Mouse (Mus musculus): ENCODE data around the gene Ankrd24. TPM values are rescaled to one million over a fixed set of nuclear protein-coding genes. Genes with fewer than 3 reads are reported as not detected.

Ankrd24 gene
- 44.5 and 55.5 TPM in 2 replicates for polyA plus RNA-seq (2012; rRNA removed; ENCODE audit: low replicate concordance)

GRCm38 (mm10) chr10:81628390-81628789, at the start of gene Ankrd24:
Gene Ankrd24 (plus strand): TSS chr10:81628540.

GRCm38 (mm10) chr10:81600738-81601203, 27.6 kb upstream of the Ankrd24 start, which contains the start of gene Tle6:
Gene Tle6 (minus strand): TSS chr10:81601073.

GRCm38 (mm10) chr10:81605974-81606751, 22.2 kb upstream of the Ankrd24 start, which contains the start of gene BC025920:
Gene BC025920 (plus strand): TSS chr10:81606270.

GRCm38 (mm10) chr10:81626994-81627835, 1.1 kb upstream of the Ankrd24 start, which contains the start of gene Sirt6:
Gene Sirt6 (minus strand): TSS chr10:81627797.

GRCm38 (mm10) chr10:81648803-81649775, 20.7 kb downstream of the Ankrd24 start, which contains the start of gene Gm10778:
Gene Gm10778 (plus strand): TSS chr10:81649059.

Other genes with a start within 250 kb of the Ankrd24 start
- gene Dohh, start 244.1 kb upstream of the Ankrd24 start, polyA plus RNA-seq (2012; rRNA removed; ENCODE audit: low replicate concordance) = 66.9 and 127 TPM in 2 replicates
- gene Gm48551, start 244.1 kb upstream of the Ankrd24 start, polyA plus RNA-seq (2012; rRNA removed; ENCODE audit: low replicate concordance) = 3.2 and 4.8 TPM in 2 replicates
- gene Gm48552, start 239.5 kb upstream of the Ankrd24 start, polyA plus RNA-seq (2012; rRNA removed; ENCODE audit: low replicate concordance) = 2.1 and 6.3 TPM in 2 replicates
- 10.4 and 14.3 TPM in 2 replicates for gene Smim24, start 235.5 kb upstream of the Ankrd24 start, polyA plus RNA-seq (2012; rRNA removed; ENCODE audit: low replicate concordance)
- 88.5 and 97.0 TPM in 2 replicates for gene Nfic, start 172.9 kb upstream of the Ankrd24 start, polyA plus RNA-seq (2012; rRNA removed; ENCODE audit: low replicate concordance)
- gene Celf5, start 145.8 kb upstream of the Ankrd24 start, polyA plus RNA-seq (2012; rRNA removed; ENCODE audit: low replicate concordance) = 1.4 and 1.9 TPM in 2 replicates
- gene Ncln, start 132.1 kb upstream of the Ankrd24 start, polyA plus RNA-seq (2012; rRNA removed; ENCODE audit: low replicate concordance) = 236 and 320 TPM in 2 replicates
- gene S1pr4, start 128.4 kb upstream of the Ankrd24 start, polyA plus RNA-seq (2012; rRNA removed; ENCODE audit: low replicate concordance) = 35.7 and 113 TPM in 2 replicates
- gene Gna15, start 104.3 kb upstream of the Ankrd24 start, polyA plus RNA-seq (2012; rRNA removed; ENCODE audit: low replicate concordance) = 9.0 and 15.1 TPM in 2 replicates
- 97.4 and 105 TPM in 2 replicates for gene Gna11, start 83.3 kb upstream of the Ankrd24 start, polyA plus RNA-seq (2012; rRNA removed; ENCODE audit: low replicate concordance)
- gene Aes, start 69.1 kb upstream of the Ankrd24 start, polyA plus RNA-seq (2012; rRNA removed; ENCODE audit: low replicate concordance) = 1,888 and 2,130 TPM in 2 replicates
- gene Tle2, start 54.0 kb upstream of the Ankrd24 start, polyA plus RNA-seq (2012; rRNA removed; ENCODE audit: low replicate concordance) = 72.2 and 90.1 TPM in 2 replicates
- 21.3 and 22.7 TPM in 2 replicates for gene Tle6, start 27.5 kb upstream of the Ankrd24 start, polyA plus RNA-seq (2012; rRNA removed; ENCODE audit: low replicate concordance)
- gene BC025920, start 22.3 kb upstream of the Ankrd24 start, polyA plus RNA-seq (2012; rRNA removed; ENCODE audit: low replicate concordance) = 1.1 and 2.0 TPM in 2 replicates
- gene Sirt6, start 743 bp upstream of the Ankrd24 start, polyA plus RNA-seq (2012; rRNA removed; ENCODE audit: low replicate concordance) = 32.5 and 57.4 TPM in 2 replicates
- 0.17 and 0.60 TPM in 2 replicates for gene Gm10778, start 20.5 kb downstream of the Ankrd24 start, polyA plus RNA-seq (2012; rRNA removed; ENCODE audit: low replicate concordance)
- gene Zfp433, start 76.3 kb downstream of the Ankrd24 start, polyA plus RNA-seq (2012; rRNA removed; ENCODE audit: low replicate concordance) = 0.29 TPM in 1 of 2 replicates, not detected in the other
- gene Gm3055, start 142.6 kb downstream of the Ankrd24 start, polyA plus RNA-seq (2012; rRNA removed; ENCODE audit: low replicate concordance) = 0.43 and 0.63 TPM in 2 replicates
- not detected in 2 replicates for gene Gm4767, start 183.6 kb downstream of the Ankrd24 start, polyA plus RNA-seq (2012; rRNA removed; ENCODE audit: low replicate concordance)
- 0.20 and 0.57 TPM in 2 replicates for gene Gm32687, start 235.4 kb downstream of the Ankrd24 start, polyA plus RNA-seq (2012; rRNA removed; ENCODE audit: low replicate concordance)